Mouse (Mus musculus): Measurements from ENCODE around the gene Zyx. TPM values are rescaled to one million over a fixed set of nuclear protein-coding genes. Genes with fewer than 3 reads are reported as not detected.

Gene Zyx
- total and polyA plus RNA-seq, 3 experiments = 0.86 to 11.4 (median 2.2) TPM

- no peaks in the 10 kb centered on the region for H3K27me3 ChIP-seq (replicated peaks)
- no peak overlapping the region for H3K4me2 ChIP-seq (ENCODE audit: insufficient read depth, low read depth, poor library complexity, severe bottlenecking)
- dilution Hi-C loops (cut with MboI; ENCODE audit: extremely low pct_ligation_motif_present, extremely low pct_unique_long_range_greater_than_20kb, low sequenced_read_pairs) (no loop called here), in situ Hi-C loops (cut with MboI; ENCODE audit: low pct_ligation_motif_present, low pct_unique_long_range_greater_than_20kb, low sequenced_read_pairs) (no loop called here)
- H3K27ac ChIP-seq (ENCODE audit: insufficient read depth, low read depth) = no peak overlapping the region
- no peaks in the 10 kb centered on the region for H3K9me3 ChIP-seq (replicated peaks; ENCODE audit: low read length)
- TF ChIP-seq SIN3A (IDR thresholded peaks at IDR 0.05; ENCODE audit: low read length) = no peak
- TF ChIP-seq MAFK (IDR thresholded peaks at IDR 0.05; ENCODE audit: insufficient replicate concordance, low read length) = no peak
- TF ChIP-seq JUND (conservative IDR thresholded peaks at IDR 0.05; ENCODE audit: low read depth, low read length) = no peak
- TF ChIP-seq MYC (IDR thresholded peaks at IDR 0.05; ENCODE audit: low read depth, low read length) = no peak
- TF ChIP-seq TCF12 (IDR thresholded peaks at IDR 0.05; ENCODE audit: low read depth, low read length) = no peak
- TF ChIP-seq HCFC1 (IDR thresholded peaks at IDR 0.05; ENCODE audit: low read depth, low read length) = no peak
- no peak for TF ChIP-seq RAD21 (IDR thresholded peaks at IDR 0.05; ENCODE audit: low read depth, low read length)
- TF ChIP-seq MAX (IDR thresholded peaks at IDR 0.05; ENCODE audit: low read length) = no peak
- no peak for TF ChIP-seq POLR2AphosphoS2 (IDR thresholded peaks at IDR 0.05; ENCODE audit: low read depth, low read length)
- TF ChIP-seq UBTF (IDR thresholded peaks at IDR 0.05; ENCODE audit: low read depth, low read length) = no peak
- no peak for TF ChIP-seq MAZ (IDR thresholded peaks at IDR 0.05; ENCODE audit: low read depth, low read length)
- TF ChIP-seq CTCF (conservative IDR thresholded peaks at IDR 0.05 in 1 of 2, IDR thresholded peaks at IDR 0.05 in 1 of 2; ENCODE audit: low read depth in 2 of 2, low read length in 2 of 2) = no peak
- TF ChIP-seq CHD1 (IDR thresholded peaks at IDR 0.05; ENCODE audit: low read depth, low read length) = no peak
- no peak for TF ChIP-seq EP300 (IDR thresholded peaks at IDR 0.05; ENCODE audit: low read length)
- TF ChIP-seq CHD2 (IDR thresholded peaks at IDR 0.05; ENCODE audit: low read length) = no peak
- no peak for TF ChIP-seq USF1 (IDR thresholded peaks at IDR 0.05; ENCODE audit: low read depth, low read length)
- no peaks in the 10 kb centered on the region for H3K4me1 ChIP-seq (ENCODE audit: control insufficient read depth in 1 of 2, insufficient read depth in 2 of 2)
- H3K9ac ChIP-seq (ENCODE audit: insufficient read depth, low read depth) = no peak overlapping the region
- no peaks in the 10 kb centered on the region for H3K79me2 ChIP-seq (replicated peaks; ENCODE audit: control insufficient read depth, extremely low read depth, insufficient read depth, poor library complexity, severe bottlenecking)
- no peak overlapping the region for H3K4me3 ChIP-seq (replicated peaks in 1 of 3; ENCODE audit: low read depth in 2 of 3, low read length in 2 of 3, poor library complexity in 1 of 3)
- peaks cover 6 to 39% of the 10 kb centered on the region in 2 experiments for H3K36me3 ChIP-seq (replicated peaks in 1 of 2; ENCODE audit: control insufficient read depth in 1 of 2, insufficient read depth in 1 of 2, low read length in 1 of 2)
- no peak for DNase-seq (ENCODE audit: extremely low read depth)
Observed at GRCm38 (mm10) chr6:42359364-42360147, 10.1 kb downstream of the Zyx start.

GRCm38 (mm10) chr6:42360231-42360840 lies 10.9 kb downstream of the Zyx start:
- no peaks in the 10 kb centered on the region for H3K4me1 ChIP-seq (ENCODE audit: control insufficient read depth in 1 of 2, insufficient read depth in 2 of 2)
- peaks cover 6 to 37% of the 10 kb centered on the region in 2 experiments for H3K36me3 ChIP-seq (replicated peaks in 1 of 2; ENCODE audit: control insufficient read depth in 1 of 2, insufficient read depth in 1 of 2, low read length in 1 of 2)
- no peaks in the 10 kb centered on the region for H3K9me3 ChIP-seq (replicated peaks; ENCODE audit: low read length)
- dilution Hi-C loops (cut with MboI; ENCODE audit: extremely low pct_ligation_motif_present, extremely low pct_unique_long_range_greater_than_20kb, low sequenced_read_pairs) = no loop called here
- in situ Hi-C loops (cut with MboI; ENCODE audit: low pct_ligation_motif_present, low pct_unique_long_range_greater_than_20kb, low sequenced_read_pairs) = no loop called here
- no peak overlapping the region for H3K4me2 ChIP-seq (ENCODE audit: insufficient read depth, low read depth, poor library complexity, severe bottlenecking)
- no peak overlapping the region for H3K9ac ChIP-seq (ENCODE audit: insufficient read depth, low read depth)
- no peak overlapping the region for H3K4me3 ChIP-seq (replicated peaks in 1 of 3; ENCODE audit: low read depth in 2 of 3, low read length in 2 of 3, poor library complexity in 1 of 3)
- no peaks in the 10 kb centered on the region for H3K79me2 ChIP-seq (replicated peaks; ENCODE audit: control insufficient read depth, extremely low read depth, insufficient read depth, poor library complexity, severe bottlenecking)
- H3K27me3 ChIP-seq (replicated peaks) = no peaks in the 10 kb centered on the region
- TF ChIP-seq SIN3A (IDR thresholded peaks at IDR 0.05; ENCODE audit: low read length) (no peak), E2F4 (IDR thresholded peaks at IDR 0.05; ENCODE audit: insufficient replicate concordance, low read depth, low read length) (no peak), POLR2A (IDR thresholded peaks at IDR 0.05; ENCODE audit: low read depth, low read length) (no peak)
- H3K27ac ChIP-seq (ENCODE audit: insufficient read depth, low read depth) = no peak overlapping the region
- DNase-seq (ENCODE audit: extremely low read depth) = no peak
